Mouse (Mus musculus): ENCODE data around the gene Wipi2. TPM values are rescaled to one million over a fixed set of nuclear protein-coding genes. Genes with fewer than 3 reads are reported as not detected.
A peak's percentile ranks its signal among the peaks of the same experiment; 100 is the strongest.

Wipi2 gene
- polyA plus RNA-seq, 1 experiment from 2014 or later: 44.6 TPM

DNA sequence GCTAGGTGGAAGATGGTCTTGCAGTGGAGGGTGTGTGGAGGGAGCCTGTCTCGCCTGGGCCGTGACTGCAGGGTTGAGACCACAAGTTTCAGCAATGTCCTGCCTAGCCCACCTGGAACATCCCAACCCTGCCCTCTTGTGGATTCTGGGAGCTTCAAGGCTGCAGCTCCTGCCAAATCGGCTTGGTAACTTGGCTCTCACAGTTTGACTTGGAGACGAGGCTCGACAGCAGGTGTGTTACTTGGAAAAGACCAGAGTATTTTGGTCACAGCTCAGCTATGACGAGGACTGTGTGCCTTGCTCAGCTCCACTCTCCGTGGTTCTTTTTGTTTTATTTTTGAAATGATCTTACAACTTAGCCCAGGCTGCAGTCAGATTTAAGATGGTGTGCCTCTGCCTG, 42.2 kb downstream of the Wipi2 start:
- 70% methylated on average over 7 of the region's 7 CpGs for WGBS

DNA sequence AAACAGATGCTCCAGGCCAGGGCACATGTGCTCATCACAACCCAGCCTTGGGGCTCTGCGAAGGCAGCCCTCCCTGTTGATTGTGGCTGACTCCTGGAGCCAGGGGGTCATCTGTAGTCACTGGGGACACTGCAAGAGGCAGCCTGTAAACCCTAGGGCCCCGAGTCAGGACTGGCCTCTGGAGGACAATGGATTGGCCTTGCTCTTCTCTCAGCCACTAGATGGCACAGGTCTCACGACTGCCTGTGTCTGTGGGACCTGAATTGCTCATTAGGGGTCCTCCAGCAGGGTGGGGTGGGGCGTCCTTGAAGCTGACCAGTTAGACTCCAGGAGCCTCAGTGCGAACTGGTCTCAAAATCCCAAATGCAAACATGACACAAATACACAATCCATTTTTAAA, 45.6 kb downstream of the Wipi2 start:
- no peak overlapping the region for H3K27ac ChIP-seq (replicated peaks)
- H3K36me3 ChIP-seq: peaks cover 4% of the 10 kb centered on the region; the same call in 1 of the 2 replicates
- no peaks in the 10 kb centered on the region for H3K27me3 ChIP-seq
- 22% methylated on average over 5 of the region's 5 CpGs for WGBS
- no peak overlapping the region for H3K4me2 ChIP-seq
- no peak overlapping the region for H3K4me3 ChIP-seq
- H3K9ac ChIP-seq: no peak overlapping the region
- H3K4me1 ChIP-seq (replicated peaks): no peaks in the 10 kb centered on the region
- peak; percentile 65 for ATAC-seq (ENCODE audit: low FRiP score, low read depth)
- no peaks in the 10 kb centered on the region for H3K9me3 ChIP-seq

More for the DNA sequence above, 42.2 kb downstream of the Wipi2 start:
- peaks cover 26% of the 10 kb centered on the region for H3K36me3 ChIP-seq
- no peak overlapping the region for H3K4me3 ChIP-seq
- H3K4me2 ChIP-seq: no peak overlapping the region
- H3K27me3 ChIP-seq: no peaks in the 10 kb centered on the region
- H3K27ac ChIP-seq (replicated peaks): no peak overlapping the region
- no peak overlapping the region for H3K9ac ChIP-seq
- H3K4me1 ChIP-seq (replicated peaks): no peaks in the 10 kb centered on the region
- H3K9me3 ChIP-seq: no peaks in the 10 kb centered on the region
- no peak for ATAC-seq (ENCODE audit: low FRiP score, low read depth)

DNA sequence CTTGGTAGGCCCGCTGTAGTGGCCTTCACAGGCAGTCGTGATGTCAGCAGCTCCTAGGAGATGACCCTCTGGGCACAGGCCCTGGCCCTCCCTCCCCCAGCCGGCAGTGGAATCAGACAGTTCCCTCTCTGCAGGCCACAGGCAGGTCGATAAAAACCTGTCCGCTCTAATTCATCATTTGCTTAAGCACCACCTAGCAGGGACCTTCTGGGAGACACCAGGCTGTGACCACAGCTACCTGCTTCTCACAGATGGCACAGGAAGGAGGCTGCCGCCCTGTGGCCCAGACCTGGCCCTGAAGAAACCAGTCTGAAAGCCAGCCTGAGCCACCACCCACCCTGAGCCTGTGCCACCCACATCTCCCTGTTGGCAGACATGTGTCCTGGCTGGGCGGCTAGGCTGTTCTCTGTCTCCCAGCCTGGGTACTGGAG, 50.7 kb downstream of the Wipi2 start:
- Histone ChIP-seq H3K4me2 (no peak overlapping the region), H3K4me1 (replicated peaks) (no peaks in the 10 kb centered on the region), H3K9me3 (no peaks in the 10 kb centered on the region), H3K36me3 (no peaks in the 10 kb centered on the region), H3K27ac (replicated peaks) (no peak overlapping the region), H3K4me3 (no peak overlapping the region), H3K9ac (no peak overlapping the region), H3K27me3 (no peaks in the 10 kb centered on the region)
- WGBS: 59% methylated on average over 7 of the region's 7 CpGs
- ATAC-seq (ENCODE audit: low FRiP score, low read depth): peak; percentile 23; the same call in 1 of the 2 replicates

DNA sequence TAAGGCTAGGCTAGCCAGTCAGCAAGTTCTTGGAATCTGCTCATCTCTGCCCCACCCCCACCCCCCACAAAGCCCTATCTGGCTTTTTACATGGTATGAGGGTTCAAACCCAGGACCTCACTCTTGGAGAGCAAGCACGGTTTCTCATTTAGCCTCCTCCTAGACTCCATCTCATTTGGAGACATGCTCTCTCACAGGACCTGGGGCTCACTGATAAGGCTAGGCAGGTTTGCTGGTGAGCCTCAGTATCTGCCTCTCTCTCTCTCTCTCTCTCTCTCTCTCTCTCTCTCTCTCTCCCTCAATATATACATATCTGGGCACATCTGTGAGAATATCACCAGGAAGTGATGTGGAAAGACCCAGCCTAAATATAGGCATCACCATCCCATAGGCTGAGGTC, 51.6 kb downstream of the Wipi2 start:
- H3K27me3 ChIP-seq: no peaks in the 10 kb centered on the region

DNA sequence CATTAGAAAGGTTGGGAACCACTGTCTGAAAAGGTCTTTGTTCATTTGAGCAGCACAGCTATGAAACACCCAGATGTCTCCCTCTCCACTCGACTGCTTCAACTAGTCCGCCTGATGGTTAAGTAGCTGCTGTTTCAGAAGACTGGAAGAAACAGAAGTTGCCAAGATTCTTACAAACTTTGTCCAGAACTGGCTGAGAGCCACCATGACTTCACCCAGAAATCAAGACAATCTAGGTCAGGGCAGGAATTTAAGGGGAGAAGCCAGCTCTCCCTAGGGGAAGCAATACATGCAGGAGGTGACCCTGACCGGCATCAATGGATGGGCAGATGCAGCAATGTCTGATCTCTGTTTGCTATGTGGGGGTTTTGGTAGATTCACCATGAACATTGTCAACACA, 54.4 kb downstream of the Wipi2 start:
- Histone ChIP-seq H3K27ac (replicated peaks) (no peak overlapping the region), H3K4me3 (no peak overlapping the region), H3K4me2 (no peak overlapping the region), H3K9me3 (no peaks in the 10 kb centered on the region), H3K27me3 (no peaks in the 10 kb centered on the region), H3K4me1 (replicated peaks) (no peaks in the 10 kb centered on the region), H3K9ac (no peak overlapping the region), H3K36me3 (no peaks in the 10 kb centered on the region)
- 77% methylated on average over 3 of the region's 3 CpGs for WGBS
- no peak for ATAC-seq (ENCODE audit: low FRiP score, low read depth)

More for the DNA sequence above, 51.6 kb downstream of the Wipi2 start:
- H3K36me3 ChIP-seq: no peaks in the 10 kb centered on the region
- H3K4me2 ChIP-seq: no peak overlapping the region
- no peak for ATAC-seq (ENCODE audit: low FRiP score, low read depth)
- H3K9ac ChIP-seq: no peak overlapping the region
- no peaks in the 10 kb centered on the region for H3K9me3 ChIP-seq
- no peak overlapping the region for H3K27ac ChIP-seq (replicated peaks)
- 89% methylated on average over 1 of the region's 1 CpGs for WGBS
- no peaks in the 10 kb centered on the region for H3K4me1 ChIP-seq (replicated peaks)
- no peak overlapping the region for H3K4me3 ChIP-seq

DNA sequence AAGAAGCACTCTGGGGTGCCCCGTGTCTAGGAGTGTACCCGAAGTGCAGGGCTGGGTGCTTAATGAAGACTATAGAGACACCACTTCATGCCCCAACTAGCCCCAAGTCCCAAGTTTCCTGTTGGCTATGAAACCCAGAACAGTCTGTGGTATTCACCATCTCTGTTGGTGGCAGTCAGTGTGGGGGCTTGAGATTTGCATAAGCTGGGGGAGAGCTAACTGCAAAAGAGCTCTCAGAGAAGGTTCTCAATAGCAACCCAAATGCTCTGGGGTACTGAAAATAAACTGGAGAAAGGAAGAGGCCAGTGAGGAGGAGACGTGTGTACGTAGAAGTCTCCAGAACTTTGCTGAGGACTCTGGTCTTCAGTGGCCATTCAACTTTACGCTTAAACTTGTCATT, 55.0 kb downstream of the Wipi2 start:
- WGBS: 94% methylated on average over 5 of the region's 5 CpGs

DNA sequence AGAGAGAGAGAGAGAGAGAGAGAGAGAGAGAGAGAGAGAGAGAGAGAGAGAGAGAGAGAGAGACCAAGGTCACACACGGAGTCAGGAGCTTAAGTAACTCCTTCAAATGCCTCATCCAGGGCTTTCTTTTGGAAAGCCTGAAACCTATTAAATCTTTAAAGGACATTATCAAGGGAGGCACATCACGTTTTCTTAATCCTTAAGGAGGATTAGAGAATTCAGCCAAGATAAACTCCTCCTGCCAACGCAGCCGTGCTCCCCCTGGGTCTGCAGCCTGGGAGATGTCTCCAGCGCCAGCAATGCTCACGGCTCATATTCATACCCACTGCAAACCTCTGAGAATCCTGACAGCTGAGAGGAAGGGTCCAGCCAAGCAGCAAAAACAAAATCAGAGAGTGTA, 61.4 kb downstream of the Wipi2 start:
- Histone ChIP-seq H3K36me3 (no peaks in the 10 kb centered on the region), H3K27ac (replicated peaks) (no peak overlapping the region; the same call in 1 of the 2 replicates), H3K27me3 (no peaks in the 10 kb centered on the region), H3K4me3 (no peak overlapping the region), H3K4me2 (no peak overlapping the region), H3K9ac (no peak overlapping the region), H3K4me1 (replicated peaks) (peaks cover 16% of the 10 kb centered on the region), H3K9me3 (no peaks in the 10 kb centered on the region)
- WGBS: 43% methylated on average over 6 of the region's 6 CpGs
- no peak for ATAC-seq (ENCODE audit: low FRiP score, low read depth)

More for the DNA sequence above, 55.0 kb downstream of the Wipi2 start:
- Histone ChIP-seq H3K4me3 (no peak overlapping the region), H3K9me3 (no peaks in the 10 kb centered on the region), H3K27ac (replicated peaks) (no peak overlapping the region), H3K9ac (no peak overlapping the region), H3K27me3 (no peaks in the 10 kb centered on the region), H3K4me2 (no peak overlapping the region), H3K36me3 (no peaks in the 10 kb centered on the region), H3K4me1 (replicated peaks) (no peaks in the 10 kb centered on the region)
- ATAC-seq (ENCODE audit: low FRiP score, low read depth): no peak

DNA sequence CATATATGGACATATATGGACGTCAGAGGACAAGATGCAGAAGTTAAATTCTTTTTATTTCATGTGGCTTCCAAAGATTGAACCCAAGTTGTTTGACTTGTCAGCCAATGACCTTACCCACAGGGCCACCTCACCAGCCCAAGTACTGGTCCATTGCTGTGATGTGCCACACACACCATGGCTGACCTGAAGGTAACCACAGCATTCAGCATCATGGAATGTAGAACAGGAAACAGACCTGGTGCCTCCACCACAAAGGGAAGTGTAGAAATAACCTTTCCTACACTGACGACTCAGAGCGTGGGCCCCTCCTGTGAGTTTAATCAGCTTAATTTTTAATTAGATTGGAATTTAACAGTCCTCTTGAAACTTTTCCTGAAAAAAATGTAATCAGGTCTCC, 62.8 kb downstream of the Wipi2 start:
- no peak overlapping the region for H3K9ac ChIP-seq
- WGBS: 84% methylated on average over 3 of the region's 3 CpGs
- no peaks in the 10 kb centered on the region for H3K9me3 ChIP-seq
- no peak overlapping the region for H3K4me2 ChIP-seq
- H3K36me3 ChIP-seq: no peaks in the 10 kb centered on the region
- H3K4me1 ChIP-seq (replicated peaks): peaks cover 24% of the 10 kb centered on the region
- H3K27ac ChIP-seq (replicated peaks): no peak overlapping the region
- ATAC-seq (ENCODE audit: low FRiP score, low read depth): no peak
- H3K4me3 ChIP-seq: no peak overlapping the region
- H3K27me3 ChIP-seq: no peaks in the 10 kb centered on the region

DNA sequence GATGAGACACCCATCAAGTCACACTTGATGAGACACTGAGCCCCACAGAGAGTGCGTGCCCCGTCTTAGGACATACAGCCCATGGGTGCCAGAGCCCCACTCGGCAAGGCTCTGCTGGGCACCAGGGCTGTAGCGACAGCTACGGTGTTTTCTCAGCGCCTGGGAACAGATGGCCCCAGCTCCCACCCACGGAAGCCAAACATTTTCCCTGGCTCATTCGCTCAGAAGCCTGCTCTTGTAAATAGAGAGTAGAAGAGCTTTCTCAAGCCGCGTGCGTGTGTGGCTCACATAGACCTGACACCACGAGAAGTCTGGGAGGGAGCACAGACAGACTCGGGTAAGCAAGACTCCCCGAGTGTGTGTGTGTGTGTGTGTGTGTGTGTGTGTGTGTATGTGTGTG, 64.8 kb downstream of the Wipi2 start, which contains the start of gene Slc29a4:
Gene Slc29a4 (plus strand): TSS at position 265 of the 400 bp plus-strand sequence.
- Histone ChIP-seq H3K4me3 (no peak within 1 kb of the TSS), H3K9me3 (no peaks in the 10 kb centered on the region), H3K9ac (no peak within 1 kb of the TSS), H3K27ac (replicated peaks) (0 out of 2 replicates have a peak within 1 kb of the TSS, but pooled peaks have one; percentile 50), H3K36me3 (no peaks in the 10 kb centered on the region), H3K4me2 (no peak within 1 kb of the TSS), H3K27me3 (no peaks in the 10 kb centered on the region), H3K4me1 (replicated peaks) (peaks cover 24% of the 10 kb centered on the region)
- peak; percentile 36; the same call in 1 of the 2 replicates for ATAC-seq (ENCODE audit: low FRiP score, low read depth)
- 45% methylated on average over 14 of the region's 14 CpGs for WGBS

DNA sequence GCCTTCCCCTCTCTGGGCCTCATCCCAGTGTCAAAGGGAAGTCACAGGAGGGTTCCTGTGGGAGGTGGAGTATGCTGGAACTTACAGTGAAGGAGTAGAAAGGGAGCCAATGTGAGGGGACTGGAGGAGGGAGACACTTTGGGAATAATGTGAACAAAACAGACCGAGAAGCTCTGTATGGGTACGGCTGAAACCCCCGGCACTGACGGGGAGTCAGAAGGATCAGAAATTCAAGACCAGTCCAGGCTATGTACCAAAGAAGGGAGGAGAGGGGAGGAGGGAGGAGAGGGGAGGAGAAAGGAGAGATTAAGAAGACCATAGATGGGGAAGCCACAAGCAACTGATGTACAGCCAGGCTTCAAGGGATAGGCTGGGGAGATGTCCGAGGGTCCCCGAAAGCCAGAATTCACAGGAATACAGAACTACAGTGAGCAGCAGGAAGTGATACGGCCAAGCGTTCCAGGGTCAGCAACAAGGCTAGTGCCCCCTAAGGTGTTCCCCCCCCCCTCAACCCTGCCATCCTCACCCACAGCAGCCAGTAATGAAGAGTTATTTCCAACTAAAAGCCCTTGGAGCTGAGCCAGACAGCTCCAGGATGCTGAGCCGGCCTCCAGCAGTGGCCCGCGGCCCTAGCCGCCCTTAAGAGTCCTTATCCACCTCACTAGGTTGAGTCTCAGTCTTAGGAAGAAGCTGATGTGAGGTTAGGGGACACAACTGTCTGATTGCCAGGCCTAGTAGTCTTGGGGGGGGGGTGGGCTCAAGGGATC, 65.7 kb downstream of the Wipi2 start:
- no peak overlapping the region for H3K9ac ChIP-seq
- no peaks in the 10 kb centered on the region for H3K27me3 ChIP-seq
- H3K4me3 ChIP-seq: no peak overlapping the region
- ATAC-seq (ENCODE audit: low FRiP score, low read depth): no peak
- H3K4me2 ChIP-seq: no peak overlapping the region
- 55% methylated on average over 12 of the region's 12 CpGs for WGBS
- peaks cover 24% of the 10 kb centered on the region for H3K4me1 ChIP-seq (replicated peaks)
- H3K36me3 ChIP-seq: no peaks in the 10 kb centered on the region
- H3K9me3 ChIP-seq: no peaks in the 10 kb centered on the region
- H3K27ac ChIP-seq (replicated peaks): no peak overlapping the region

DNA sequence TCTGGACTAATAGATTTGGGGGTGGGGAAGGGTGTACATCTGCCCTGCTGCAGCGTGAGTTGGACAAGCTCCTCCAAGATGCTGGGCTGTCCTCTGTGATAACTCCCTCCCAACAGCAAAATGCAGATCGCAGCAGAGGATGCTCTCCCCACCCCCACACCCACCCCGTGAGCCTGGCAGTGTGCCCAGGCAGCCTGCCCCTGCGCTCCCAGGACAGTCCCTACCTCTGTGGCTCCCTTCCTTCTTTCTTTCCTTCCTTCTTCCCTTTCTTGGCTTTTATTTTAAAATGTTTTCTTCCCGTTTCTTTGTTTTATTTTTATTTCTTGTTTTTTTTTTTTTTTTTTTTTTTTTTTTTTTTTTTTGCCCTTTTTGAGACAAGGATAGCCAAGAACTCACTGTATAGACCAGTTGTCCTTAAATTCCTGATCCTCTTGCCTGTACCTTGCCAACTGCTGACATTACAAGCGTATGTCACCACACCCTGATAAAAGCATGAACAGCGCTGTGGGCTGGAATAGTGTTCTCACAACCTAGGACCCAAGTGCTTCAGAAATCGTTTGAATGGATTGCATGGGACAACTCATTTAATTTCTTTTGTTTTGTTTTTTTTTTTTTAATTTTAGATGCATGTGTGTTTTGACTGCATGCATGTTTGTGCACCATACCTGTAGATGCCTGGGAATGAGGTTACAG, 66.4 kb downstream of the Wipi2 start:
- H3K9me3 ChIP-seq: no peaks in the 10 kb centered on the region
- H3K27ac ChIP-seq (replicated peaks): no peak overlapping the region
- H3K4me3 ChIP-seq: no peak overlapping the region
- 39% methylated on average over 8 of the region's 8 CpGs for WGBS
- no peak overlapping the region for H3K4me2 ChIP-seq
- H3K9ac ChIP-seq: no peak overlapping the region
- no peaks in the 10 kb centered on the region for H3K27me3 ChIP-seq
- no peaks in the 10 kb centered on the region for H3K36me3 ChIP-seq
- H3K4me1 ChIP-seq (replicated peaks): peaks cover 24% of the 10 kb centered on the region
- ATAC-seq (ENCODE audit: low FRiP score, low read depth): no peak

DNA sequence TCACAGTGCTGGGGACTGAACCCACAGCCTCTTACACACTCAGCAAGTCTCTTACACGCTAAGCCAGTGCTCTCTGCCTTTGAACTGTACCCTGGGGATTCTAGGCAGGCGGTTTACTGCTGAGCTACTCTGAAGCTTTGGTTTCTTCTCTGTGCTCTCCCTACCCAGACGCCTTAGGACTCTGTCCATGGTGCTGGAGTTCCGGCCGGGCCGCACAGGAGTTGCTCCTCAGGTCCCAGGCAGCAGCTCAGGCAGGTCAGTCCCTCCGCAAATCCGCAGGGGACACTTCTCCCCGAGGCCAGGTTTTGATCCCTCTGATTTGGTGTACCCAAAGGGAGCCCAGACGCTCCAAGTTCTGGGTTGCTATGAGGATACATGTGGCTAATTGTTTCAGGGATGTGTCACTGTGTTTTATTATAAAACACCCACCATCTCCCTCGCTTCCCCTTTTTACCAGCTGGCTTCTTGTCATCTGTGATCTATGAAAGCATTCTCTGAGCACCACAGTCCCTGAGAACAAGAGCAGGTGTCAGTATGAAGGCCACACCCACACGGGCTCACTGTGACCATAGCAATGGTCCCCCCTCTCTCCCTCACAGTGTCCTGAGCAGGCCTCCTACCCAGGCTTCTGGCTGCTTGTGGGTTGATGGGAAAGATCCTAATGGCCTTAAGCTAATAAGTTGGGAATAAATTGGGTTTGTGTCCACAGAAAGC, 67.3 kb downstream of the Wipi2 start:
- peaks cover 24% of the 10 kb centered on the region for H3K4me1 ChIP-seq (replicated peaks)
- H3K36me3 ChIP-seq: no peaks in the 10 kb centered on the region
- H3K9me3 ChIP-seq: no peaks in the 10 kb centered on the region
- H3K4me2 ChIP-seq: no peak overlapping the region
- no peak overlapping the region for H3K9ac ChIP-seq
- H3K27ac ChIP-seq (replicated peaks): no peak overlapping the region
- H3K27me3 ChIP-seq: no peaks in the 10 kb centered on the region
- ATAC-seq (ENCODE audit: low FRiP score, low read depth): no peak
- H3K4me3 ChIP-seq: no peak overlapping the region
- 11% methylated on average over 12 of the region's 12 CpGs for WGBS

Data from hindbrain, embryonic 15.5 days (tissue).